Mouse (Mus musculus) monocyte, adult 5-6 weeks (primary cell): ENCODE measurements around the gene Nav3. TPM values are rescaled to one million over a fixed set of nuclear protein-coding genes. Genes with fewer than 3 reads are reported as not detected.

ENCODE experiments used
- ATAC-seq: fragments of 153-309, 156-312 bp; replicated peaks from 2 replicates; pipeline ENCODE4 v1.8.0; 2017; ENCODE audit warnings: mild to moderate bottlenecking; ENCODE audit not compliant: low TSS enrichment, insufficient number of reproducible peaks, severe bottlenecking, poor library complexity, low FRiP score
- total RNA-seq: library from RNA; stranded (forward); fragments of 200-1000, 200-491, 200-594 nt; gene quantifications from 3 replicates; pipeline ENCODE4 v1.2.3, GENCODE M21; 2017

Gene Nav3
- total RNA-seq = not detected in 3 replicates

GRCm38 (mm10) chr10:110455838-110456493 is at the start of gene Nav3:
Nav3 (minus strand) TSS chr10:110456204.
- no peak for ATAC-seq

- no peak for ATAC-seq
Observed at GRCm38 (mm10) chr10:110485306-110485705, 29.3 kb upstream of the Nav3 start.

- no peak for ATAC-seq
Observed at GRCm38 (mm10) chr10:110484822-110485221, 28.8 kb upstream of the Nav3 start.

- no peak for ATAC-seq
Observed at GRCm38 (mm10) chr10:110479189-110479588, 23.2 kb upstream of the Nav3 start.

GRCm38 (mm10) chr10:110477689-110478314 is 21.8 kb upstream of the Nav3 start:
- no peak for ATAC-seq

GRCm38 (mm10) chr10:110474107-110474506 is 18.1 kb upstream of the Nav3 start:
- no peak for ATAC-seq

- no peak for ATAC-seq
Observed at GRCm38 (mm10) chr10:110469445-110469844, 13.4 kb upstream of the Nav3 start.

- no peak for ATAC-seq
Observed at GRCm38 (mm10) chr10:110455063-110455837, 754 bp downstream of the Nav3 start.

GRCm38 (mm10) chr10:110453566-110453965 is 2.4 kb downstream of the Nav3 start:
- ATAC-seq = no peak

- no peak for ATAC-seq
Observed at GRCm38 (mm10) chr10:110440396-110440795, 15.6 kb downstream of the Nav3 start.

- no peak for ATAC-seq
Observed at GRCm38 (mm10) chr10:110431078-110431477, 24.9 kb downstream of the Nav3 start.

- ATAC-seq = no peak
Observed at GRCm38 (mm10) chr10:110429578-110429977, 26.4 kb downstream of the Nav3 start.

- ATAC-seq = no peak
Observed at GRCm38 (mm10) chr10:110429052-110429451, 27.0 kb downstream of the Nav3 start.

- no peak for ATAC-seq
Observed at GRCm38 (mm10) chr10:110421533-110421932, 34.5 kb downstream of the Nav3 start.

GRCm38 (mm10) chr10:110417003-110417402 is 39.0 kb downstream of the Nav3 start:
- ATAC-seq = no peak

GRCm38 (mm10) chr10:110415624-110416023 is 40.4 kb downstream of the Nav3 start:
- no peak for ATAC-seq

- ATAC-seq = no peak
Observed at GRCm38 (mm10) chr10:110413281-110413897, 42.6 kb downstream of the Nav3 start.

GRCm38 (mm10) chr10:110402950-110403349 is 53.1 kb downstream of the Nav3 start:
- no peak for ATAC-seq

- ATAC-seq = no peak
Observed at GRCm38 (mm10) chr10:110400642-110401041, 55.4 kb downstream of the Nav3 start.
